10 mouse cellular contexts compared by ENCODE assay signal in genomic region chr5:105740437-105740836, GRCm38 (mm10). TPM values are rescaled to one million over a fixed set of nuclear protein-coding genes. Genes with fewer than 3 reads are reported as not detected.
A peak's percentile ranks its signal among the peaks of the same experiment; 100 is the strongest.
DNase-seq lines count a peak whose midpoint lies in the region; ATAC-seq lines count a peak whose summit lies in the region.
"Had no signal": no experiment of that assay in that cellular context is flagged by ENCODE, and none has a peak within 500 bp of the region (broad histone marks: within the 10 kb centered on the region; RNA-seq: fewer than 3 reads in every experiment).

No protein-coding gene starts in this region.

- peaks cover 6% of the 10 kb centered on the region for H3K4me1 ChIP-seq in forebrain, embryonic 11.5 days (replicated peaks; ENCODE audit: control insufficient read depth, insufficient read depth, low read length)
- H3K4me1 ChIP-seq in hindbrain, embryonic 16.5 days (ENCODE audit: control insufficient read depth, insufficient read depth, low read depth, low read length) = peaks cover 3% of the 10 kb centered on the region
- peaks cover 6% of the 10 kb centered on the region for H3K4me1 ChIP-seq in midbrain, embryonic 15.5 days

- H3K4me3 ChIP-seq in forebrain, embryonic 11.5 days (ENCODE audit: low read depth, low read length) = no peak overlapping the region
- H3K4me3 ChIP-seq in hindbrain, embryonic 16.5 days (ENCODE audit: low read length) = no peak overlapping the region
- no peak overlapping the region for H3K4me3 ChIP-seq in midbrain, embryonic 15.5 days
- H3K4me3 ChIP-seq: liver, embryonic 15.5 days had no signal

- H3K27ac ChIP-seq in forebrain, embryonic 11.5 days (ENCODE audit: low read depth, low read length) = peak overlapping the region; percentile 58; the same call in 1 of the 2 replicates
- no peak overlapping the region for H3K27ac ChIP-seq in hindbrain, embryonic 16.5 days (ENCODE audit: low read depth, low read length)
- H3K27ac ChIP-seq in midbrain, embryonic 15.5 days = peak overlapping the region; percentile 52; the same call in 1 of the 2 replicates
- H3K27ac ChIP-seq: liver, embryonic 15.5 days had no signal

- peak; percentile 91 for ATAC-seq in forebrain, embryonic 11.5 days (replicated peaks; ENCODE audit: low FRiP score)
- peak; percentile 50 for ATAC-seq in hindbrain, embryonic 16.5 days
- ATAC-seq in midbrain, embryonic 15.5 days (replicated peaks) = peak; percentile 48; the same call in 1 of the 2 replicates

- WGBS in forebrain, embryonic 11.5 days = 20% methylated on average over 7 of the region's 7 CpGs
- WGBS in hindbrain, embryonic 16.5 days = 16% methylated on average over 7 of the region's 7 CpGs
- WGBS in midbrain, embryonic 15.5 days = 19% methylated on average over 7 of the region's 7 CpGs

- intact Hi-C loops in gastrocnemius, postnatal 14 days (cut with DNase I; ENCODE audit: low total_unique reads) = no loop called here

- no peaks in the 10 kb centered on the region for H3K36me3 ChIP-seq in forebrain, embryonic 11.5 days (ENCODE audit: control insufficient read depth, insufficient read depth, low read length)
- H3K36me3 ChIP-seq in hindbrain, embryonic 16.5 days (ENCODE audit: control insufficient read depth, insufficient read depth, low read length) = no peaks in the 10 kb centered on the region
- H3K36me3 ChIP-seq in midbrain, embryonic 15.5 days (replicated peaks) = no peaks in the 10 kb centered on the region

- no peaks in the 10 kb centered on the region for H3K27me3 ChIP-seq in forebrain, embryonic 11.5 days (ENCODE audit: control insufficient read depth, insufficient read depth, low read length)
- H3K27me3 ChIP-seq in hindbrain, embryonic 16.5 days (replicated peaks; ENCODE audit: control insufficient read depth, insufficient read depth, low read length) = no peaks in the 10 kb centered on the region
- no peaks in the 10 kb centered on the region for H3K27me3 ChIP-seq in midbrain, embryonic 15.5 days (replicated peaks)
- H3K27me3 ChIP-seq: liver, embryonic 15.5 days had no signal

- no peak overlapping the region for H3K4me2 ChIP-seq in forebrain, embryonic 11.5 days (ENCODE audit: low read depth, low read length, severe bottlenecking)
- H3K4me2 ChIP-seq in hindbrain, embryonic 16.5 days (ENCODE audit: low read length) = no peak overlapping the region
- H3K4me2 ChIP-seq in midbrain, embryonic 15.5 days = no peak overlapping the region
- H3K4me2 ChIP-seq: liver, embryonic 15.5 days had no signal

- H3K9ac ChIP-seq in forebrain, embryonic 11.5 days (ENCODE audit: low read length) = no peak overlapping the region
- H3K9ac ChIP-seq in hindbrain, embryonic 16.5 days (ENCODE audit: low read depth, low read length) = no peak overlapping the region
- H3K9ac ChIP-seq in midbrain, embryonic 15.5 days = no peak overlapping the region
- H3K9ac ChIP-seq: liver, embryonic 15.5 days had no signal

- no peaks in the 10 kb centered on the region for H3K9me3 ChIP-seq in forebrain, embryonic 11.5 days (ENCODE audit: control insufficient read depth, low read length)
- no peaks in the 10 kb centered on the region for H3K9me3 ChIP-seq in hindbrain, embryonic 16.5 days (ENCODE audit: control insufficient read depth, low read length)
- H3K9me3 ChIP-seq in midbrain, embryonic 15.5 days = no peaks in the 10 kb centered on the region
- H3K9me3 ChIP-seq: liver, embryonic 15.5 days had no signal

- peak; percentile 42 for DNase-seq in embryo, embryonic 10.5 days (ENCODE audit: low spot score)
- DNase-seq in forebrain, embryonic 11.5 days (ENCODE audit: low spot score) = peak; percentile 72
- DNase-seq in cerebellum, postnatal 10 days = no peak
- no peak for DNase-seq in lung, postnatal 10 days
- no peak for DNase-seq in gastrocnemius, postnatal 14 days
- DNase-seq: adrenal gland, postnatal 10 days; kidney, postnatal 25 days had no signal

RNA-seq across cellular contexts. Expression of gene Lrrc8d, which starts 40.7 kb away (rescaled TPM):
- 26.8 and 28.9 TPM in 2 replicates for polyA plus RNA-seq in forebrain, embryonic 11.5 days (2014; fragmentation: Nextera tagmentation; extraction: Ambion mirVana)
- polyA plus RNA-seq in hindbrain, embryonic 16.5 days (2015; fragmentation: Nextera tagmentation; extraction: Ambion mirVana) = 19.1 and 33.1 TPM in 2 replicates
- polyA plus RNA-seq in midbrain, embryonic 15.5 days (2015; fragmentation: Nextera tagmentation; extraction: Ambion mirVana) = 32.5 and 37.1 TPM in 2 replicates
- total RNA-seq in gastrocnemius, postnatal 14 days (2021) = 1 to 10 TPM; 8.0 to 8.5 TPM

Comparison
In these comparisons a context has a peak if more than half of its experiments do, and no peak if none do; other contexts are left out.
1. DNase-seq: peak in embryo, embryonic 10.5 days (single experiment) and forebrain, embryonic 11.5 days (single experiment); none in cerebellum, postnatal 10 days (0 of 2), lung, postnatal 10 days (single experiment) and gastrocnemius, postnatal 14 days (single experiment).
2. Peak in every context shown above with its lines, with median percentiles within 50 percentile points of each other: ATAC-seq.